Mouse (Mus musculus) kidney, postnatal 0 days (tissue): ENCODE data around the gene Nrl. TPM values are rescaled to one million over a fixed set of nuclear protein-coding genes. Genes with fewer than 3 reads are reported as not detected.

ENCODE experiments used
- ATAC-seq: fragments of 200-750 bp; cut with Nextera tagmentation; replicated peaks from 2 replicates; pipeline ENCODE4 v1.8.0; 2017; ENCODE audit warnings: low read depth, moderate number of reproducible peaks, moderate TSS enrichment, moderate library complexity; ENCODE audit not compliant: low FRiP score
- DNase-seq: peaks from one replicate; pipeline ENCODE4 v3.0.0-alpha.2; 2016; ENCODE audit warnings: low spot score
- H3K27ac ChIP-seq: fragments of 300-500 bp; sonication (generic); 2 replicates; pipeline ENCODE4 v1.5.1; 2014; ENCODE audit warnings: mild to moderate bottlenecking
- H3K27me3 ChIP-seq: fragments of 300-500 bp; sonication (generic); 2 replicates; pipeline ENCODE4 v1.6.1; 2014; ENCODE audit warnings: low read length, mixed read lengths; ENCODE audit not compliant: insufficient read depth
- H3K36me3 ChIP-seq: fragments of 300-500 bp; sonication (generic); 2 replicates; pipeline ENCODE4 v1.6.1; 2014; ENCODE audit warnings: low read length, mixed read lengths; ENCODE audit not compliant: insufficient read depth
- H3K4me1 ChIP-seq: fragments of 300-500 bp; sonication (generic); replicated peaks from 2 replicates; pipeline ENCODE4 v1.6.1; 2014; ENCODE audit warnings: antibody characterized with exemption, low read length, mixed read lengths; ENCODE audit not compliant: insufficient read depth
- H3K4me2 ChIP-seq: fragments of 300-500 bp; sonication (generic); 2 replicates; pipeline ENCODE4 v1.6.1; 2014; ENCODE audit warnings: mild to moderate bottlenecking, low read length, moderate library complexity, mixed read lengths
- H3K4me3 ChIP-seq: fragments of 300-500 bp; sonication (generic); replicated peaks from 2 replicates; pipeline ENCODE4 v1.5.1; 2014; ENCODE audit warnings: low read depth, low read length
- H3K9ac ChIP-seq: fragments of 300-500 bp; sonication (generic); 2 replicates; pipeline ENCODE4 v1.6.1; 2014; ENCODE audit warnings: low read depth, low read length
- H3K9me3 ChIP-seq: fragments of 300-500 bp; sonication (generic); replicated peaks from 2 replicates; pipeline ENCODE4 v1.6.1; 2016; ENCODE audit warnings: low read length, inconsistent platforms, mixed read lengths
- CTCF ChIP-seq: IDR thresholded peaks from 2 replicates; pipeline ENCODE4 v1.5.1; 2016; ENCODE audit warnings: antibody characterized with exemption, low read depth, mild to moderate bottlenecking, moderate library complexity
- WGBS: fragments of 180-500 bp; shearing (Covaris S2); extraction: QIAGEN DNeasy Blood & Tissue Kit; methylation state at CpG from one replicate; pipeline ENCODE4 v1.1.7; 2014; 5-methylcytosine and 5-hydroxymethylcytosine counted together
- polyA plus RNA-seq: library from polyadenylated mRNA; unstranded; fragments of >200 nt; fragmentation: Nextera tagmentation; extraction: Ambion mirVana; gene quantifications from 2 replicates; pipeline ENCODE4 v1.2.1, GENCODE M21; 2015

Gene Nrl
- polyA plus RNA-seq, 1 experiment from 2014 or later, result not detected

- no peak overlapping the region for H3K27ac ChIP-seq
- no peak overlapping the region for H3K4me3 ChIP-seq
- H3K4me2 ChIP-seq, result no peak overlapping the region
- H3K27me3 ChIP-seq, result no peaks in the 10 kb centered on the region
- ATAC-seq (no peak), DNase-seq (no peak)
- no peaks in the 10 kb centered on the region for H3K9me3 ChIP-seq
- TF ChIP-seq CTCF, result no peak
- no peaks in the 10 kb centered on the region for H3K4me1 ChIP-seq
- H3K9ac ChIP-seq, result no peak overlapping the region
- H3K36me3 ChIP-seq, result no peaks in the 10 kb centered on the region
Measured at GRCm38 (mm10) chr14:55554635-55555034, 29.9 kb upstream of the Nrl start.

GRCm38 (mm10) chr14:55551794-55552193 is 27.0 kb upstream of the Nrl start:
- ATAC-seq, result no peak

GRCm38 (mm10) chr14:55551347-55551746 is 26.6 kb upstream of the Nrl start:
- no peak for TF ChIP-seq CTCF
- DNase-seq, result no peak
- H3K9me3 ChIP-seq, result no peaks in the 10 kb centered on the region
- ATAC-seq, result no peak
- no peaks in the 10 kb centered on the region for H3K27me3 ChIP-seq
- H3K4me3 ChIP-seq, result no peak overlapping the region
- H3K27ac ChIP-seq, result no peak overlapping the region
- H3K4me1 ChIP-seq, result no peaks in the 10 kb centered on the region
- 67% methylated on average over 5 of the region's 5 CpGs for WGBS
- no peak overlapping the region for H3K4me2 ChIP-seq
- peaks cover 25% of the 10 kb centered on the region for H3K36me3 ChIP-seq
- H3K9ac ChIP-seq, result no peak overlapping the region

More at GRCm38 (mm10) chr14:55551794-55552193, 27.0 kb upstream of the Nrl start:
- TF ChIP-seq CTCF, result no peak
- H3K4me3 ChIP-seq, result no peak overlapping the region
- no peaks in the 10 kb centered on the region for H3K4me1 ChIP-seq
- H3K27me3 ChIP-seq, result no peaks in the 10 kb centered on the region
- H3K4me2 ChIP-seq, result no peak overlapping the region
- peaks cover 25% of the 10 kb centered on the region for H3K36me3 ChIP-seq
- no peak overlapping the region for H3K9ac ChIP-seq
- no peak overlapping the region for H3K27ac ChIP-seq
- no peaks in the 10 kb centered on the region for H3K9me3 ChIP-seq
- DNase-seq, result no peak
- 92% methylated on average over 8 of the region's 8 CpGs for WGBS

GRCm38 (mm10) chr14:55550191-55550590 is 25.4 kb upstream of the Nrl start:
- Histone ChIP-seq H3K9me3 (no peaks in the 10 kb centered on the region), H3K9ac (no peak overlapping the region), H3K27me3 (no peaks in the 10 kb centered on the region), H3K4me1 (no peaks in the 10 kb centered on the region), H3K4me3 (no peak overlapping the region), H3K4me2 (no peak overlapping the region), H3K27ac (no peak overlapping the region), H3K36me3 (peaks cover 36% of the 10 kb centered on the region)
- no peak for TF ChIP-seq CTCF
- ATAC-seq (no peak), DNase-seq (no peak)
- WGBS, result 87% methylated on average over 6 of the region's 6 CpGs

GRCm38 (mm10) chr14:55544334-55544733 is 19.6 kb upstream of the Nrl start:
- no peaks in the 10 kb centered on the region for H3K9me3 ChIP-seq
- no peak overlapping the region for H3K9ac ChIP-seq
- ATAC-seq, result no peak
- no peaks in the 10 kb centered on the region for H3K27me3 ChIP-seq
- H3K4me2 ChIP-seq, result no peak overlapping the region
- TF ChIP-seq CTCF, result no peak
- 77% methylated on average over 9 of the region's 9 CpGs for WGBS
- no peak overlapping the region for H3K4me3 ChIP-seq
- no peak for DNase-seq
- no peak overlapping the region for H3K27ac ChIP-seq
- peaks cover 11% of the 10 kb centered on the region for H3K4me1 ChIP-seq
- peaks cover 55% of the 10 kb centered on the region for H3K36me3 ChIP-seq

- no peak overlapping the region for H3K27ac ChIP-seq
- no peak for TF ChIP-seq CTCF
- H3K4me1 ChIP-seq, result peaks cover 11% of the 10 kb centered on the region
- no peaks in the 10 kb centered on the region for H3K27me3 ChIP-seq
- no peak overlapping the region for H3K4me3 ChIP-seq
- no peak for DNase-seq
- whole genome bisulfite sequencing, result 97% methylated on average over 12 of the region's 12 CpGs
- ATAC-seq, result no peak
- H3K9me3 ChIP-seq, result no peaks in the 10 kb centered on the region
- H3K36me3 ChIP-seq, result peaks cover 35% of the 10 kb centered on the region
- H3K4me2 ChIP-seq, result no peak overlapping the region
- H3K9ac ChIP-seq, result no peak overlapping the region
Measured at GRCm38 (mm10) chr14:55542268-55542667, 17.5 kb upstream of the Nrl start.

- H3K4me2 ChIP-seq, result peak overlapping the region; percentile 75
- TF ChIP-seq CTCF, result no peak
- 4% methylated on average over 10 of the region's 10 CpGs for WGBS
Measured at GRCm38 (mm10) chr14:55540787-55541321, 16.1 kb upstream of the Nrl start.

More at GRCm38 (mm10) chr14:55540787-55541321, 16.1 kb upstream of the Nrl start:
- no peaks in the 10 kb centered on the region for H3K27me3 ChIP-seq
- DNase-seq (peak; percentile 76), ATAC-seq (peak; percentile 27)
- H3K9ac ChIP-seq, result peak overlapping the region; percentile 74
- peaks cover 26% of the 10 kb centered on the region for H3K36me3 ChIP-seq
- H3K4me1 ChIP-seq, result peaks cover 11% of the 10 kb centered on the region
- peak overlapping the region; percentile 94 for H3K27ac ChIP-seq
- H3K9me3 ChIP-seq, result no peaks in the 10 kb centered on the region
- peak overlapping the region; percentile 70 for H3K4me3 ChIP-seq
